ENCODE assay signal across 19 mouse cellular contexts in genomic region chr15:94903188-94903587, GRCm38 (mm10).
DNase-seq lines count a peak whose midpoint lies in the region; ATAC-seq and TF ChIP-seq lines count a peak whose summit lies in the region.
"Had no signal": no experiment of that assay in that cellular context is flagged by ENCODE, and none has a peak within 500 bp of the region (broad histone marks: within the 10 kb centered on the region; RNA-seq: fewer than 3 reads in every experiment).

No protein-coding gene starts in this region.

- ATAC-seq in Patski = peak; percentile 60
- ATAC-seq in stomach, postnatal 0 days (ENCODE audit: low FRiP score, low TSS enrichment) = peak; percentile 71
- ATAC-seq in midbrain, embryonic 11.5 days (ENCODE audit: low FRiP score) = no peak
- ATAC-seq: forebrain, embryonic 13.5 days; forebrain, embryonic 15.5 days; forebrain, postnatal 0 days had no signal

- H3K9ac ChIP-seq in stomach, postnatal 0 days (ENCODE audit: low read length) = no peak overlapping the region
- H3K9ac ChIP-seq in midbrain, embryonic 11.5 days (ENCODE audit: low read length) = no peak overlapping the region
- H3K9ac ChIP-seq: embryonic facial prominence, embryonic 12.5 days; forebrain, embryonic 13.5 days; forebrain, embryonic 15.5 days; forebrain, postnatal 0 days had no signal

- 79% methylated on average over 1 of the region's 1 CpGs for WGBS in stomach, postnatal 0 days
- 89% methylated on average over 1 of the region's 1 CpGs for WGBS in midbrain, embryonic 11.5 days

- in situ Hi-C loops in Patski (cut with MboI; ENCODE audit: low pct_unique_long_range_greater_than_20kb) = no loop called here

- no peak for TF ChIP-seq CTCF in Patski (IDR thresholded peaks at IDR 0.05)
- TF ChIP-seq CTCF in stomach, postnatal 0 days (IDR thresholded peaks at IDR 0.05; ENCODE audit: low read depth) = no peak

- no peak overlapping the region for H3K4me2 ChIP-seq in stomach, postnatal 0 days (replicated peaks; ENCODE audit: low read depth)
- H3K4me2 ChIP-seq in midbrain, embryonic 11.5 days = no peak overlapping the region
- H3K4me2 ChIP-seq: embryonic facial prominence, embryonic 12.5 days; forebrain, embryonic 13.5 days; forebrain, embryonic 15.5 days had no signal

- no peaks in the 10 kb centered on the region for H3K36me3 ChIP-seq in stomach, postnatal 0 days (ENCODE audit: control insufficient read depth, insufficient read depth, low read length)
- H3K36me3 ChIP-seq in midbrain, embryonic 11.5 days (ENCODE audit: control insufficient read depth, insufficient read depth, low read length) = no peaks in the 10 kb centered on the region
- H3K36me3 ChIP-seq: embryonic facial prominence, embryonic 10.5 days; embryonic facial prominence, embryonic 12.5 days; forebrain, embryonic 15.5 days had no signal

- no peak for TF ChIP-seq EP300 in stomach, postnatal 0 days (optimal IDR thresholded peaks at IDR 0.05)

- no peaks in the 10 kb centered on the region for H3K4me1 ChIP-seq in stomach, postnatal 0 days (replicated peaks; ENCODE audit: control insufficient read depth, insufficient read depth)
- H3K4me1 ChIP-seq in midbrain, embryonic 11.5 days (ENCODE audit: control insufficient read depth, insufficient read depth, low read length) = no peaks in the 10 kb centered on the region
- H3K4me1 ChIP-seq: embryonic facial prominence, embryonic 10.5 days; embryonic facial prominence, embryonic 12.5 days had no signal

- H3K27me3 ChIP-seq in Patski = no peaks in the 10 kb centered on the region
- no peaks in the 10 kb centered on the region for H3K27me3 ChIP-seq in stomach, postnatal 0 days (ENCODE audit: control insufficient read depth, insufficient read depth, low read length)
- no peaks in the 10 kb centered on the region for H3K27me3 ChIP-seq in midbrain, embryonic 11.5 days (ENCODE audit: control insufficient read depth, insufficient read depth, low read length)
- H3K27me3 ChIP-seq: embryonic facial prominence, embryonic 12.5 days; forebrain, embryonic 13.5 days; forebrain, embryonic 15.5 days had no signal

- no peaks in the 10 kb centered on the region for H3K9me3 ChIP-seq in stomach, postnatal 0 days (ENCODE audit: control insufficient read depth, low read length)
- no peaks in the 10 kb centered on the region for H3K9me3 ChIP-seq in midbrain, embryonic 11.5 days (ENCODE audit: control insufficient read depth, low read length)
- H3K9me3 ChIP-seq: embryonic facial prominence, embryonic 10.5 days; embryonic facial prominence, embryonic 12.5 days; forebrain, embryonic 15.5 days had no signal

- POLR2A ChIA-PET in Patski (lab: Charles Lee) = no interaction called here

- no peak overlapping the region for H3K27ac ChIP-seq in stomach, postnatal 0 days (replicated peaks)
- no peak overlapping the region for H3K27ac ChIP-seq in midbrain, embryonic 11.5 days (ENCODE audit: low read depth, low read length)
- H3K27ac ChIP-seq: embryonic facial prominence, embryonic 10.5 days; embryonic facial prominence, embryonic 12.5 days; forebrain, embryonic 13.5 days; forebrain, embryonic 15.5 days had no signal

- CTCF ChIA-PET in Patski (lab: Charles Lee) = no interaction called here

- H3K4me3 ChIP-seq in stomach, postnatal 0 days (ENCODE audit: low read depth, low read length) = no peak overlapping the region
- no peak overlapping the region for H3K4me3 ChIP-seq in midbrain, embryonic 11.5 days (ENCODE audit: low read depth, low read length)
- H3K4me3 ChIP-seq: embryonic facial prominence, embryonic 10.5 days; embryonic facial prominence, embryonic 12.5 days; forebrain, embryonic 13.5 days; forebrain, embryonic 15.5 days had no signal

- peak; percentile 8 to 9 for DNase-seq in kidney, postnatal 4 days
- DNase-seq in kidney, adult 9 months = no peak
- DNase-seq in Patski (ENCODE audit: low read depth, low spot score) = no peak
- no peak for DNase-seq in stomach, postnatal 0 days (ENCODE audit: low spot score)
- no peak for DNase-seq in midbrain, embryonic 11.5 days (ENCODE audit: low spot score, missing footprints)
- no peak for DNase-seq in gastrocnemius, postnatal 25 days
- DNase-seq: adrenal gland, adult 8-10 months; adrenal gland, postnatal 14 days; adrenal gland, postnatal 36 days; cerebellum, adult 11-12 months; cerebellum, adult 2 months; cerebellum, adult 9-10 months; cerebellum, postnatal 10 days; cerebellum, postnatal 25 days; forebrain, postnatal 0 days had no signal

Comparison
In these comparisons a context has a peak if more than half of its experiments do, and no peak if none do; other contexts are left out.
1. DNase-seq: peak in kidney, postnatal 4 days (2 of 2); none in kidney, adult 9 months (single experiment), Patski (single experiment), stomach, postnatal 0 days (single experiment), midbrain, embryonic 11.5 days (single experiment) and gastrocnemius, postnatal 25 days (single experiment).